Mouse (Mus musculus) cortical plate, adult 2 months (tissue): ENCODE data around the gene Cdh10. TPM values are rescaled to one million over a fixed set of nuclear protein-coding genes. Genes with fewer than 3 reads are reported as not detected.

Experiments used
- H3K27ac ChIP-seq: fragments of 200-500 bp; 2 replicates; pipeline ENCODE4 v1.5.1; 2012; ENCODE audit warnings: low read length, control low read depth, inconsistent platforms; ENCODE audit not compliant: insufficient read depth
- H3K4me1 ChIP-seq: fragments of 200-500 bp; 2 replicates; pipeline ENCODE4 v1.6.1; 2011; ENCODE audit warnings: low read length; ENCODE audit not compliant: control insufficient read depth, insufficient read depth
- H3K4me3 ChIP-seq: fragments of 200-500 bp; 2 replicates; pipeline ENCODE4 v1.5.1; 2011; ENCODE audit warnings: mild to moderate bottlenecking, low read length, control low read depth; ENCODE audit not compliant: insufficient read depth
- CTCF ChIP-seq: fragments of 200-500 bp; IDR thresholded peaks from 2 replicates; pipeline ENCODE4 v1.5.1; 2011; ENCODE audit warnings: mild to moderate bottlenecking, control low read depth, low read length; ENCODE audit not compliant: insufficient read depth; ENCODE audit errors: extremely low read depth
- POLR2A ChIP-seq: fragments of 200-500 bp; IDR thresholded peaks from 2 replicates; pipeline ENCODE4 v1.6.1; 2011; ENCODE audit warnings: mild to moderate bottlenecking, low read length, control low read depth; ENCODE audit not compliant: insufficient read depth; ENCODE audit errors: extremely low read depth
- polyA plus RNA-seq: library from polyadenylated mRNA; depleted of rRNA; stranded (reverse); fragments of >200 nt; gene quantifications from 2 replicates; pipeline ENCODE4 v1.2.3, GENCODE M21; 2012

Cdh10 gene
- polyA plus RNA-seq, 1 experiment, result 36.6 TPM

- Histone ChIP-seq H3K4me3 (no peak overlapping the region), H3K27ac (no peak overlapping the region), H3K4me1 (no peaks in the 10 kb centered on the region)
- TF ChIP-seq POLR2A, result no peak
- no peak for TF ChIP-seq CTCF
Measured at GRCm38 (mm10) chr15:18850497-18850896, 31.8 kb downstream of the Cdh10 start.

GRCm38 (mm10) chr15:18858135-18858534 is 39.4 kb downstream of the Cdh10 start:
- Histone ChIP-seq H3K27ac (no peak overlapping the region), H3K4me3 (no peak overlapping the region), H3K4me1 (peaks cover 2% of the 10 kb centered on the region; the same call in 1 of the 2 replicates)
- no peak for TF ChIP-seq POLR2A
- TF ChIP-seq CTCF, result no peak

- H3K4me1 ChIP-seq, result no peaks in the 10 kb centered on the region
- TF ChIP-seq POLR2A (no peak), CTCF (no peak)
- no peak overlapping the region for H3K27ac ChIP-seq
- no peak overlapping the region for H3K4me3 ChIP-seq
Measured at GRCm38 (mm10) chr15:18869871-18870270, 51.1 kb downstream of the Cdh10 start.

GRCm38 (mm10) chr15:18881467-18881866 is 62.7 kb downstream of the Cdh10 start:
- Histone ChIP-seq H3K4me1 (peaks cover 2% of the 10 kb centered on the region; the same call in 1 of the 2 replicates), H3K27ac (no peak overlapping the region), H3K4me3 (no peak overlapping the region)
- TF ChIP-seq CTCF, result no peak
- TF ChIP-seq POLR2A, result no peak

- Histone ChIP-seq H3K4me3 (no peak overlapping the region), H3K27ac (no peak overlapping the region), H3K4me1 (no peaks in the 10 kb centered on the region)
- TF ChIP-seq POLR2A, result no peak
- TF ChIP-seq CTCF, result no peak
Measured at GRCm38 (mm10) chr15:18886673-18887072, 67.9 kb downstream of the Cdh10 start.

- Histone ChIP-seq H3K4me3 (no peak overlapping the region), H3K27ac (no peak overlapping the region), H3K4me1 (no peaks in the 10 kb centered on the region)
- TF ChIP-seq CTCF (no peak), POLR2A (no peak)
Measured at GRCm38 (mm10) chr15:18888912-18889311, 70.2 kb downstream of the Cdh10 start.

GRCm38 (mm10) chr15:18890358-18890757 is 71.6 kb downstream of the Cdh10 start:
- Histone ChIP-seq H3K4me1 (no peaks in the 10 kb centered on the region), H3K4me3 (no peak overlapping the region), H3K27ac (no peak overlapping the region)
- TF ChIP-seq POLR2A, result no peak
- TF ChIP-seq CTCF, result no peak

- H3K27ac ChIP-seq, result no peak overlapping the region
- H3K4me3 ChIP-seq, result no peak overlapping the region
- no peaks in the 10 kb centered on the region for H3K4me1 ChIP-seq
- no peak for TF ChIP-seq POLR2A
- TF ChIP-seq CTCF, result no peak
Measured at GRCm38 (mm10) chr15:18900776-18901175, 82.0 kb downstream of the Cdh10 start.

GRCm38 (mm10) chr15:18904131-18904530 is 85.4 kb downstream of the Cdh10 start:
- H3K27ac ChIP-seq, result no peak overlapping the region
- no peak overlapping the region for H3K4me3 ChIP-seq
- no peak for TF ChIP-seq CTCF
- no peak for TF ChIP-seq POLR2A
- H3K4me1 ChIP-seq, result no peaks in the 10 kb centered on the region

GRCm38 (mm10) chr15:18910612-18911011 is 91.9 kb downstream of the Cdh10 start:
- TF ChIP-seq POLR2A, result no peak
- TF ChIP-seq CTCF, result no peak
- Histone ChIP-seq H3K4me3 (no peak overlapping the region), H3K27ac (no peak overlapping the region), H3K4me1 (no peaks in the 10 kb centered on the region)
